Comparison of ENCODE assay signal across 13 mouse cellular contexts in the genomic region with DNA sequence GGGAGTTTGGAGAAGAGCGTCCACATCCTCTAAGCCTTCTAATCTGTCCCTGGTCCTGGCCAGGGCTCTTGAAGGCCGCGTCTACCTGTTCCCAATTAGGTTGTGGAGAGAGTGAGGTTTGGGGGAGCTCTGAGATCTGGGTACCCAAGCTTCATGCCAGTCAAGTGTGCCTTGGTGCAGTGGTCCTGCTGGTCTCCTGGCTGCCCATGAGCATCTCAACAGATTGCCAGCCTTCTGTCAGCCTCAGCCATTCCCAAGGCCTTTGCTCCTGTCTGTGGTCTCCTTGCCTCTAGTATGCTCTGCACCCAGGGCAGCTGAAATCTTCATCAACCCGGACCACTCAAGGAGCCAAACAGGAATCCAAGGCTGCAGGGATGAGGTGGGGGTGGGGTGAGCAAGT.
DNase-seq lines count a peak whose midpoint lies in the region; ATAC-seq and TF ChIP-seq lines count a peak whose summit lies in the region.
"Had no signal": no experiment of that assay in that cellular context is flagged by ENCODE, and none has a peak within 500 bp of the region (broad histone marks: within the 10 kb centered on the region; RNA-seq: fewer than 3 reads in every experiment).

No protein-coding gene starts in this region.

- peak; percentile 45 to 47 for DNase-seq in cerebellum, postnatal 25 days
- no peak for DNase-seq in kidney, postnatal 10 days
- no peak for DNase-seq in stomach, postnatal 0 days (ENCODE audit: low spot score)
- no peak for DNase-seq in gastrocnemius, postnatal 10 days
- DNase-seq in layer of hippocampus, adult 9-10 months (ENCODE audit: low spot score) = no peak
- DNase-seq: cerebellum, adult 9-10 months; heart, adult 11 months; kidney, postnatal 14 days had no signal

- no peak overlapping the region for H3K4me3 ChIP-seq in kidney, embryonic 15.5 days (replicated peaks)
- H3K4me3 ChIP-seq in stomach, embryonic 16.5 days (replicated peaks; ENCODE audit: low read length) = no peak overlapping the region
- no peak overlapping the region for H3K4me3 ChIP-seq in stomach, postnatal 0 days (ENCODE audit: low read depth, low read length)
- H3K4me3 ChIP-seq: neural tube, embryonic 15.5 days had no signal

- H3K9ac ChIP-seq in kidney, embryonic 15.5 days = no peak overlapping the region
- 0 out of 2 replicates have a peak overlapping the region, but pooled peaks have one; percentile 9 for H3K9ac ChIP-seq in stomach, embryonic 16.5 days (ENCODE audit: low read length)
- H3K9ac ChIP-seq in stomach, postnatal 0 days (ENCODE audit: low read length) = no peak overlapping the region
- H3K9ac ChIP-seq: neural tube, embryonic 15.5 days had no signal

- no peaks in the 10 kb centered on the region for H3K9me3 ChIP-seq in kidney, embryonic 15.5 days (replicated peaks)
- H3K9me3 ChIP-seq in stomach, embryonic 16.5 days (replicated peaks; ENCODE audit: control insufficient read depth, low read length) = no peaks in the 10 kb centered on the region
- H3K9me3 ChIP-seq in stomach, postnatal 0 days (ENCODE audit: control insufficient read depth, low read length) = no peaks in the 10 kb centered on the region
- H3K9me3 ChIP-seq: neural tube, embryonic 15.5 days had no signal

- peak overlapping the region; percentile 42 for H3K27ac ChIP-seq in kidney, embryonic 15.5 days
- H3K27ac ChIP-seq in stomach, embryonic 16.5 days (ENCODE audit: low read length) = no peak overlapping the region
- H3K27ac ChIP-seq in stomach, postnatal 0 days (replicated peaks) = no peak overlapping the region; the same call in 1 of the 2 replicates
- H3K27ac ChIP-seq: hindbrain, postnatal 0 days; neural tube, embryonic 15.5 days had no signal

- TF ChIP-seq CTCF in stomach, postnatal 0 days (IDR thresholded peaks at IDR 0.05; ENCODE audit: low read depth) = no peak

- WGBS in kidney, embryonic 15.5 days = 73% methylated on average over 4 of the region's 4 CpGs
- 77% methylated on average over 4 of the region's 4 CpGs for WGBS in stomach, embryonic 16.5 days
- WGBS in stomach, postnatal 0 days = 76% methylated on average over 4 of the region's 4 CpGs

- TF ChIP-seq EP300 in stomach, postnatal 0 days (optimal IDR thresholded peaks at IDR 0.05) = no peak

- ATAC-seq in cerebellum, adult (ENCODE audit: insufficient number of reproducible peaks, low FRiP score, low TSS enrichment) = no peak
- no peak for ATAC-seq in kidney, embryonic 15.5 days (replicated peaks; ENCODE audit: low FRiP score)
- no peak for ATAC-seq in stomach, embryonic 16.5 days (ENCODE audit: insufficient read depth, low FRiP score)
- ATAC-seq in stomach, postnatal 0 days (ENCODE audit: low FRiP score, low TSS enrichment) = no peak

- peaks cover 39% of the 10 kb centered on the region for H3K4me1 ChIP-seq in kidney, embryonic 15.5 days
- peaks cover 17% of the 10 kb centered on the region; the same call in 1 of the 2 replicates for H3K4me1 ChIP-seq in stomach, embryonic 16.5 days (ENCODE audit: control insufficient read depth, insufficient read depth, low read length)
- no peaks in the 10 kb centered on the region for H3K4me1 ChIP-seq in stomach, postnatal 0 days (replicated peaks; ENCODE audit: control insufficient read depth, insufficient read depth)

- H3K27me3 ChIP-seq in kidney, embryonic 15.5 days = peaks cover 16% of the 10 kb centered on the region; the same call in 1 of the 2 replicates
- H3K27me3 ChIP-seq in stomach, embryonic 16.5 days (ENCODE audit: control insufficient read depth, insufficient read depth, low read length) = 0 out of 2 replicates have a peak, but pooled peaks cover 3% of the 10 kb centered on the region
- no peaks in the 10 kb centered on the region for H3K27me3 ChIP-seq in stomach, postnatal 0 days (ENCODE audit: control insufficient read depth, insufficient read depth, low read length)

- no peaks in the 10 kb centered on the region for H3K36me3 ChIP-seq in kidney, embryonic 15.5 days
- no peaks in the 10 kb centered on the region for H3K36me3 ChIP-seq in stomach, embryonic 16.5 days (ENCODE audit: control insufficient read depth, insufficient read depth, low read length)
- no peaks in the 10 kb centered on the region; the same call in 1 of the 2 replicates for H3K36me3 ChIP-seq in stomach, postnatal 0 days (ENCODE audit: control insufficient read depth, insufficient read depth, low read length)
- H3K36me3 ChIP-seq: neural tube, embryonic 15.5 days had no signal

- no peak overlapping the region for H3K4me2 ChIP-seq in kidney, embryonic 15.5 days
- no peak overlapping the region for H3K4me2 ChIP-seq in stomach, embryonic 16.5 days (ENCODE audit: low read depth, low read length)
- H3K4me2 ChIP-seq in stomach, postnatal 0 days (replicated peaks; ENCODE audit: low read depth) = no peak overlapping the region
- H3K4me2 ChIP-seq: neural tube, embryonic 15.5 days had no signal

Comparison
In these comparisons a context has a peak if more than half of its experiments do, and no peak if none do; other contexts are left out.
1. DNase-seq: peak in cerebellum, postnatal 25 days (2 of 2); none in kidney, postnatal 10 days (single experiment), stomach, postnatal 0 days (single experiment), gastrocnemius, postnatal 10 days (single experiment) and layer of hippocampus, adult 9-10 months (single experiment).